Mouse (Mus musculus) ES-Bruce4 (cell line): ENCODE results near the gene Ptpn20.

Experiments used
- CTCF ChIP-seq: IDR thresholded peaks from one replicate; pipeline ENCODE4 v1.8.1; 2011; ENCODE audit warnings: low read depth, low read length
- EP300 ChIP-seq: IDR thresholded peaks from 2 replicates; pipeline ENCODE4 v1.6.1; 2011; ENCODE audit warnings: low read depth, low read length; ENCODE audit not compliant: insufficient read depth
- POLR2A ChIP-seq: IDR thresholded peaks from one replicate; pipeline ENCODE4 v1.8.1; 2011; ENCODE audit warnings: low read length; ENCODE audit not compliant: insufficient read depth

- TF ChIP-seq POLR2A (no peak), CTCF (no peak), EP300 (no peak)
These were observed 89.7 kb downstream of the Ptpn20 start for GRCm38 (mm10) chr14:33678740-33679139.
